Mouse (Mus musculus): ENCODE measurements around the gene Ngfr. TPM values are rescaled to one million over a fixed set of nuclear protein-coding genes. Genes with fewer than 3 reads are reported as not detected.
A peak's percentile ranks its signal among the peaks of the same experiment; 100 is the strongest.

The Ngfr gene
- polyA plus RNA-seq, 1 experiment from 2014 or later, result 40.8 TPM

- no peaks in the 10 kb centered on the region for H3K36me3 ChIP-seq (ENCODE audit: control insufficient read depth, insufficient read depth, low read length)
- H3K4me1 ChIP-seq (ENCODE audit: control insufficient read depth, insufficient read depth, low read length), result peaks cover 24% of the 10 kb centered on the region
- peak overlapping the region; percentile 68 for H3K9ac ChIP-seq (replicated peaks; ENCODE audit: low read depth, low read length)
- peaks cover 13% of the 10 kb centered on the region for H3K27me3 ChIP-seq (ENCODE audit: control insufficient read depth, insufficient read depth, low read length)
- under 1% methylated on average over 27 of the region's 27 CpGs for WGBS
- peak; percentile 38 for ATAC-seq (ENCODE audit: low read depth)
- peak overlapping the region; percentile 78 for H3K27ac ChIP-seq (ENCODE audit: low read depth, low read length)
- H3K4me3 ChIP-seq (ENCODE audit: low read depth, low read length), result peak overlapping the region; percentile 47
- no peaks in the 10 kb centered on the region for H3K9me3 ChIP-seq (ENCODE audit: control insufficient read depth, low read length)
- peak overlapping the region; percentile 77 for H3K4me2 ChIP-seq (ENCODE audit: low read depth, low read length)
Observed at GRCm38 (mm10) chr11:95586751-95587422, 648 bp downstream of the Ngfr start.

DNA sequence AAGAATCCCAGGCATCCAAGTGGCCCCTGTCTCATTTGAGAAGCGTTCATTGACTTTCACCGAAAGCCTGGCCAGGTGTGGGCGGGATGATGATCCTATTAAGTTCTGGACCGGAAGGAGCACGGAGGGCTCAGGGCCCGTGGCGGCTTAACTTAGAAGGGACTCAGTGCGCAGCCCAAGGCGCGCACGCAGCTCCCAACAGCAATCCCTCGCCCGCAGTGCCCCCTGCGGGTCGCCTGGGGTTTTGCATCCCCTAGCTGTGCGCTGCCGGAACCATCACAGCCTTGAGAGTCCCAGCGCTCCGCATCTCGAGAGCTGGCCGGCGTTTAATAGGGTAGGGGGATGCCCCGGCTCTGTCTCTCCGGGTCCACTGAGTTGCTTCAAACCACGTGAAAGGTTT is 1.4 kb downstream of the Ngfr start:
- WGBS, result 0% methylated on average over 25 of the region's 25 CpGs
- no peaks in the 10 kb centered on the region for H3K36me3 ChIP-seq (ENCODE audit: control insufficient read depth, insufficient read depth, low read length)
- H3K9ac ChIP-seq (replicated peaks; ENCODE audit: low read depth, low read length), result peak overlapping the region; percentile 68
- H3K4me1 ChIP-seq (ENCODE audit: control insufficient read depth, insufficient read depth, low read length), result peaks cover 24% of the 10 kb centered on the region
- peak overlapping the region; percentile 78 for H3K27ac ChIP-seq (ENCODE audit: low read depth, low read length)
- peak overlapping the region; percentile 77 for H3K4me2 ChIP-seq (ENCODE audit: low read depth, low read length)
- peaks cover 16% of the 10 kb centered on the region for H3K27me3 ChIP-seq (ENCODE audit: control insufficient read depth, insufficient read depth, low read length)
- H3K4me3 ChIP-seq (ENCODE audit: low read depth, low read length), result peak overlapping the region; percentile 47
- peak; percentile 50; the same call in 1 of the 2 replicates for ATAC-seq (ENCODE audit: low read depth)
- H3K9me3 ChIP-seq (ENCODE audit: control insufficient read depth, low read length), result no peaks in the 10 kb centered on the region

GRCm38 (mm10) chr11:95585684-95586083 is 1.9 kb downstream of the Ngfr start:
- H3K4me1 ChIP-seq (ENCODE audit: control insufficient read depth, insufficient read depth, low read length), result peaks cover 24% of the 10 kb centered on the region

GRCm38 (mm10) chr11:95585281-95585680 is 2.3 kb downstream of the Ngfr start:
- Histone ChIP-seq H3K4me3 (ENCODE audit: low read depth, low read length) (peak overlapping the region; percentile 47), H3K27ac (ENCODE audit: low read depth, low read length) (no peak overlapping the region), H3K9me3 (ENCODE audit: control insufficient read depth, low read length) (no peaks in the 10 kb centered on the region), H3K4me2 (ENCODE audit: low read depth, low read length) (peak overlapping the region; percentile 77), H3K4me1 (ENCODE audit: control insufficient read depth, insufficient read depth, low read length) (peaks cover 24% of the 10 kb centered on the region), H3K27me3 (ENCODE audit: control insufficient read depth, insufficient read depth, low read length) (peaks cover 23% of the 10 kb centered on the region), H3K36me3 (ENCODE audit: control insufficient read depth, insufficient read depth, low read length) (no peaks in the 10 kb centered on the region), H3K9ac (replicated peaks; ENCODE audit: low read depth, low read length) (0 out of 2 replicates have a peak overlapping the region, but pooled peaks have one; percentile 39)
- 0% methylated on average over 24 of the region's 24 CpGs for WGBS
- no peak for ATAC-seq (ENCODE audit: low read depth)

More at GRCm38 (mm10) chr11:95585684-95586083, 1.9 kb downstream of the Ngfr start:
- WGBS, result under 1% methylated on average over 15 of the region's 15 CpGs
- Histone ChIP-seq H3K4me2 (ENCODE audit: low read depth, low read length) (peak overlapping the region; percentile 77), H3K9me3 (ENCODE audit: control insufficient read depth, low read length) (no peaks in the 10 kb centered on the region), H3K36me3 (ENCODE audit: control insufficient read depth, insufficient read depth, low read length) (no peaks in the 10 kb centered on the region), H3K4me3 (ENCODE audit: low read depth, low read length) (peak overlapping the region; percentile 47), H3K27ac (ENCODE audit: low read depth, low read length) (no peak overlapping the region), H3K27me3 (ENCODE audit: control insufficient read depth, insufficient read depth, low read length) (peaks cover 19% of the 10 kb centered on the region), H3K9ac (replicated peaks; ENCODE audit: low read depth, low read length) (no peak overlapping the region)
- no peak for ATAC-seq (ENCODE audit: low read depth)

DNA sequence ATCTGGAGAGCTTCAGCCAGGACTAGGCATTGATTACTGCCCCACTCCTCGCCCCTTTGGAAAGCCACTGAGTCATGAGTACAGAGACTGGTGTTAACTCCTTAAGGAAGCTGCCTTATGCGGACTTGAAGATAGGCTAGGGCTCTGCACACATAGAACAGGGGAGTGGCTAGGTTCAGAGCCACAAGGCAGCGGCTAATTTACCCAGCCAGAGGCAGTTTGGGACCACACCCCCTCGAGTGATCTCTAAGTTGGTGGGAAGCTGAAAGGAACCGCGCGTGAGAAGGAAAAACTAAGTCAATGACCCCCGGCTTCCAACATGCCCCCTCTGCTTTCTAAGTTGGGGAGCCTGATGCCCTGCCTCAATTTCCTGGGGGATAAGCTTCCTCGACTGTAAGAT is 2.9 kb downstream of the Ngfr start:
- Histone ChIP-seq H3K36me3 (ENCODE audit: control insufficient read depth, insufficient read depth, low read length) (no peaks in the 10 kb centered on the region), H3K4me2 (ENCODE audit: low read depth, low read length) (peak overlapping the region; percentile 77), H3K27ac (ENCODE audit: low read depth, low read length) (no peak overlapping the region), H3K27me3 (ENCODE audit: control insufficient read depth, insufficient read depth, low read length) (peaks cover 28% of the 10 kb centered on the region), H3K9ac (replicated peaks; ENCODE audit: low read depth, low read length) (no peak overlapping the region), H3K4me1 (ENCODE audit: control insufficient read depth, insufficient read depth, low read length) (peaks cover 24% of the 10 kb centered on the region), H3K9me3 (ENCODE audit: control insufficient read depth, low read length) (no peaks in the 10 kb centered on the region), H3K4me3 (ENCODE audit: low read depth, low read length) (peak overlapping the region; percentile 47)
- 6% methylated on average over 9 of the region's 9 CpGs for WGBS
- no peak for ATAC-seq (ENCODE audit: low read depth)

- no peak overlapping the region for H3K4me2 ChIP-seq (ENCODE audit: low read depth, low read length)
- no peak for ATAC-seq (ENCODE audit: low read depth)
- H3K4me1 ChIP-seq (ENCODE audit: control insufficient read depth, insufficient read depth, low read length), result peaks cover 24% of the 10 kb centered on the region
- H3K27ac ChIP-seq (ENCODE audit: low read depth, low read length), result no peak overlapping the region
- no peaks in the 10 kb centered on the region for H3K9me3 ChIP-seq (ENCODE audit: control insufficient read depth, low read length)
- H3K36me3 ChIP-seq (ENCODE audit: control insufficient read depth, insufficient read depth, low read length), result no peaks in the 10 kb centered on the region
- no peak overlapping the region for H3K4me3 ChIP-seq (ENCODE audit: low read depth, low read length)
- no peak overlapping the region for H3K9ac ChIP-seq (replicated peaks; ENCODE audit: low read depth, low read length)
- H3K27me3 ChIP-seq (ENCODE audit: control insufficient read depth, insufficient read depth, low read length), result peaks cover 29% of the 10 kb centered on the region
- WGBS, result 38% methylated on average over 6 of the region's 6 CpGs
Observed at GRCm38 (mm10) chr11:95583396-95583795, 4.1 kb downstream of the Ngfr start.

- 0 out of 2 replicates have a peak, but pooled peaks cover 2% of the 10 kb centered on the region for H3K36me3 ChIP-seq (ENCODE audit: control insufficient read depth, insufficient read depth, low read length)
- no peak overlapping the region for H3K9ac ChIP-seq (replicated peaks; ENCODE audit: low read depth, low read length)
- H3K27me3 ChIP-seq (ENCODE audit: control insufficient read depth, insufficient read depth, low read length), result peaks cover 31% of the 10 kb centered on the region
- no peaks in the 10 kb centered on the region for H3K9me3 ChIP-seq (ENCODE audit: control insufficient read depth, low read length)
- H3K4me3 ChIP-seq (ENCODE audit: low read depth, low read length), result no peak overlapping the region
- peaks cover 25% of the 10 kb centered on the region for H3K4me1 ChIP-seq (ENCODE audit: control insufficient read depth, insufficient read depth, low read length)
- ATAC-seq (ENCODE audit: low read depth), result no peak
- H3K27ac ChIP-seq (ENCODE audit: low read depth, low read length), result no peak overlapping the region
- WGBS, result 43% methylated on average over 3 of the region's 3 CpGs
- no peak overlapping the region for H3K4me2 ChIP-seq (ENCODE audit: low read depth, low read length)
Observed at GRCm38 (mm10) chr11:95582193-95582592, 5.3 kb downstream of the Ngfr start.

DNA sequence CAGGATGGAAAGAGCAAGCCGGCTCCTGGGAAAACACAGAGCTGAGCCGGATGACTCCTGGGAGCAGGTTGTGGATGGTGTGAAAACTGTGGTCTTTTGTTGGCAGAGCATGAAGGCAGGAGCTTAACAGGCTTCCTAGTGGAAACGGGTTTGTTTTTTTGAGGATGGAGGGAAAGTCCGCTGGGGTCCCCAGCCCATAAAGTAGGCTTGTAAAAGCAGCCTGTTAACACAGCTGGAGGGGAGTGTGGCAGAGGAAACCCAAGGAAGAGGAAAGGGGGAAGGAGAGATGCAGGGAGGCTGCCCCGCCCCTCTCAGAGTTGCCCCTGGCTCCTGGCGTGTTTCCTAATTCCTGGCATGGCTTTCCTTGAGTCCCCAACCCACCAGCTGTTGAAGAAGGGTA is 8.1 kb downstream of the Ngfr start:
- Histone ChIP-seq H3K4me2 (ENCODE audit: low read depth, low read length) (no peak overlapping the region), H3K4me1 (ENCODE audit: control insufficient read depth, insufficient read depth, low read length) (peaks cover 4% of the 10 kb centered on the region; the same call in 1 of the 2 replicates), H3K27ac (ENCODE audit: low read depth, low read length) (no peak overlapping the region), H3K4me3 (ENCODE audit: low read depth, low read length) (no peak overlapping the region), H3K27me3 (ENCODE audit: control insufficient read depth, insufficient read depth, low read length) (peaks cover 26% of the 10 kb centered on the region), H3K9me3 (ENCODE audit: control insufficient read depth, low read length) (no peaks in the 10 kb centered on the region), H3K9ac (replicated peaks; ENCODE audit: low read depth, low read length) (no peak overlapping the region), H3K36me3 (ENCODE audit: control insufficient read depth, insufficient read depth, low read length) (0 out of 2 replicates have a peak, but pooled peaks cover 2% of the 10 kb centered on the region)
- 11% methylated on average over 6 of the region's 6 CpGs for WGBS
- ATAC-seq (ENCODE audit: low read depth), result no peak

DNA sequence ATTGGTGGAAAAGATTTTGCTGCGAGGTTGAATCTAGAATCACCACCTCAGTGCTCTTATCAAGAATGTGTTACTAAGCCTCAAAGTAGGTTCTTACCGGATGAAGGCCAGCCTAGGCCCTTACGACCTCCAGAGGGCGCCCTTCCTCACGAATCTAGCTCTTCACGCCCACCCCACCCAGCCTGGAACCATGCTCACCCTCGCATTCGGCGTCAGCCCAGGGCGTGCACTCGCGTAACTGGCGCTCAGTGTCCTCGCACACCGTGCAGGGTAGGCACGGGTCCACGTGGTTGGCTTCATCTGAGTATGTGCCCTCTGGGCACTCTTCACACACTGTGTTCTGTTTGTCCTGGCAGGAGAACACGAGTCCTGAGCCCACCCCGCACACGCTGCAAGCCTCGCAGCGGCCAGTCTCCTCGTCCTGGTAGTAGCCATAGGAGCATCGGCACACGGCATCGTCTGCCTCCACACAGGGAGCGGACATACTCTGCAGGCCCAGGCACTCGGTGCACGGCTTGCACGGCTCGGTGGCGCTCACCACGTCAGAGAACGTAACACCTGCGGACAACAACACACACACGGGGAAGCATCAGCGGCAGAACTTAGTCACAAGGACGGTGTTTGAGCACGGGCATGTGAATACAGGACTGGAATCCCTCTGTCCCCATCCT is 9.6 kb downstream of the Ngfr start:
- no peaks in the 10 kb centered on the region for H3K9me3 ChIP-seq (ENCODE audit: control insufficient read depth, low read length)
- ATAC-seq (ENCODE audit: low read depth), result peak; percentile 52; the same call in 1 of the 2 replicates
- no peak overlapping the region; the same call in 1 of the 2 replicates for H3K9ac ChIP-seq (replicated peaks; ENCODE audit: low read depth, low read length)
- 11% methylated on average over 39 of the region's 39 CpGs for WGBS
- H3K4me3 ChIP-seq (ENCODE audit: low read depth, low read length), result no peak overlapping the region
- H3K27me3 ChIP-seq (ENCODE audit: control insufficient read depth, insufficient read depth, low read length), result peaks cover 26% of the 10 kb centered on the region
- H3K4me2 ChIP-seq (ENCODE audit: low read depth, low read length), result peak overlapping the region; percentile 40
- 0 out of 2 replicates have a peak, but pooled peaks cover 2% of the 10 kb centered on the region for H3K36me3 ChIP-seq (ENCODE audit: control insufficient read depth, insufficient read depth, low read length)
- H3K4me1 ChIP-seq (ENCODE audit: control insufficient read depth, insufficient read depth, low read length), result peaks cover 4% of the 10 kb centered on the region; the same call in 1 of the 2 replicates
- H3K27ac ChIP-seq (ENCODE audit: low read depth, low read length), result no peak overlapping the region
